Mouse (Mus musculus): ENCODE data around the gene Azin2.

Azin2 gene

DNA sequence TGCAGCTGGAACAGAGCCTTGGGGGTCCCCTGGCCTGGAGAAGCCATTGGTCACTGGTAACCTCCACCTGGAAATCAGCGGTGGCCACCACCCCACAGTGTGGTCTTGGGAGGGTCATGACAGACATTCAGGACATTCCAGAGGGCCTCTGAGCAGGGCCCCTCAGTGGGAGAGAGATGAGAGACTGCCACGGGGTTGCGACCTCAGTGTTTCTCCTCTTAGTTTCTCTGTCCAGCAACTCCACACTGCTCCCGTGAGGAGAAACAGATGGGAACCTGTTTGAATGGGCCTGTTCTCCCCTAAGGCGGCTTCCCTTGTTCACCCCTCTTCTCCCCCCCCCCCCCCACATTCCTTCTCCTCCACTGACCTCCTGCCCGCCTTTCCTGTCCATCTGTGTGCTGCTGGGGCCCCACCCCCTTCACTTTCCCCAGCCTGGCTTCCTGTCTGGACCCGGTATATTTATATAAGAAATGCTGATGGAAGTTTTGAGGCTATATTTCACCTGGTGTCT is 64.3 kb downstream of the Azin2 start:
- 70% methylated on average over 6 of the region's 7 CpGs for WGBS

GRCm38 (mm10) chr4:128896667-128897066 is 65.6 kb downstream of the Azin2 start:
- 95% methylated on average over 10 of the region's 10 CpGs for WGBS

GRCm38 (mm10) chr4:128895841-128896240 is 66.4 kb downstream of the Azin2 start:
- WGBS, result 95% methylated on average over 4 of the region's 4 CpGs

GRCm38 (mm10) chr4:128894112-128894511 is 68.1 kb downstream of the Azin2 start:
- WGBS, result 84% methylated on average over 12 of the region's 12 CpGs

- WGBS, result 78% methylated on average over 6 of the region's 6 CpGs
Observed at GRCm38 (mm10) chr4:128892188-128892587, 70.1 kb downstream of the Azin2 start.

GRCm38 (mm10) chr4:128891746-128892145 is 70.5 kb downstream of the Azin2 start:
- 72% methylated on average over 6 of the region's 6 CpGs for WGBS

GRCm38 (mm10) chr4:128891157-128891556 is 71.1 kb downstream of the Azin2 start:
- 3% methylated on average over 1 of the region's 1 CpGs for WGBS

- 93% methylated on average over 12 of the region's 12 CpGs for WGBS
Observed at GRCm38 (mm10) chr4:128889752-128890630, 72.3 kb downstream of the Azin2 start.

DNA sequence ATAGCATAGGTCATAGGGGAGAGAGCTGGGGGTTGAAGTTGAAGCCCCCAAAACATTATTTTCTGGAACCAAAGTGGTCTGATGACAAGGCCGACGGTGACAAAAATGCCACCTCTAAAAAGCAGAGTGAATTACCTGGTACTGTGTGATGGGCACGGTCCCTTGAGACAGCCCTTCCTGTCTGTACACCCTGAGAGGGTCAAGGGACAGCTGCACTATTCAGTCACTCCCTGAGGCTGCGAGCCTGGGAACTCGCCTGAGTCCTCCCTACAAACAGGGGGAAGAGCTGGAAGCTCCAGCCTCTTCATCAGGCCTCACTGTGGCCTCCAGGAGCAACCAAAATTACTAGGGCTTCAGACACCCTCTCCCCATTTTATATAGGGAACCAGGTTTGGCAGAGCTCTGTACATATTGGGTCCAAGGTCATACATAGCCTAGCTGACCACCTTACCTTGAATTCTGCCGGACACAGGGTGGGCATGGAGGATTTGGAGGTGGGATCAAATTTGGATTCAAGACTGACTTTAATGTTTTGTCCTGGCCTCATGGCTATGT is 73.7 kb downstream of the Azin2 start:
- WGBS, result 94% methylated on average over 6 of the region's 6 CpGs

GRCm38 (mm10) chr4:128887641-128888091 is 74.6 kb downstream of the Azin2 start:
- 63% methylated on average over 9 of the region's 9 CpGs for WGBS

DNA sequence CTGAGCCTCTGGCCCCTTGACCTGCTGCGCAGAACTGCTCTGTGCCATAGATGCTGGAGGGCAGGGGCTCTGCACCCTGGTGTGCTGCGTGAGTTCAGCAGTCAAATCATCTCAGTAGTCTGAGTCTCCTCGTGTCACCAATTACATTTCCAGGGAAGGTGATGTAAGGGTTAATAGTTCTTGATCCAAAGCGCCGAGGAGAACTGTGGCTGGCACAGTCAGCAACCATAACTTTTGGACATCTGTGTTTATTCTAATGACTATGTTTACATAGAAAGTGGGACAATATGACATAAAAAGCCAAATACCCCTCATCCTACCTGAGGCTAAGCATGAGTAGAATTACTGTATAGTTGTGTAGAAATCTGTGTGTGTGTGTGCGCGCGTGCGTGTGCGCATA is 75.2 kb downstream of the Azin2 start:
- 77% methylated on average over 10 of the region's 10 CpGs for WGBS

- WGBS, result 51% methylated on average over 5 of the region's 5 CpGs
Observed at GRCm38 (mm10) chr4:128886571-128886970, 75.7 kb downstream of the Azin2 start.

DNA sequence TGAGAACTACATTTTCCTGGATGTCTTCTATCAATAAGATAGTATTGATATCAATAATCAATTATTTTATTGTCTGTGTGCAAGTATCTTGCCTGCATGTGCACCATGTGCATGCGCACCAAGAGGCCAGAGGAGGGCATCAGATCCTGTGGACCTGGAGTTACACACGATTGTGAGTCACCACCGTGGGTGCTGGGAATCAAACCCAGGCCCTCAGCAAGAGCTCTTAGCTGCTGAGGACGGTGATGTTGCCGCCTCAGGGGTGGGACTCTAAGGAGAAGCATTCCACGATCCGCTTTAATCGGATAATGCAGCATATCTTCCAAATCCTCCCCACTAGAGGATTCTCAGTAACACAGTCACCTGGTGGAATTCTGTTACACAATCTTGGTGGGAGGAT is 76.7 kb downstream of the Azin2 start:
- WGBS, result 98% methylated on average over 8 of the region's 8 CpGs

GRCm38 (mm10) chr4:128884711-128885095 is 77.5 kb downstream of the Azin2 start:
- WGBS, result 46% methylated on average over 5 of the region's 5 CpGs

DNA sequence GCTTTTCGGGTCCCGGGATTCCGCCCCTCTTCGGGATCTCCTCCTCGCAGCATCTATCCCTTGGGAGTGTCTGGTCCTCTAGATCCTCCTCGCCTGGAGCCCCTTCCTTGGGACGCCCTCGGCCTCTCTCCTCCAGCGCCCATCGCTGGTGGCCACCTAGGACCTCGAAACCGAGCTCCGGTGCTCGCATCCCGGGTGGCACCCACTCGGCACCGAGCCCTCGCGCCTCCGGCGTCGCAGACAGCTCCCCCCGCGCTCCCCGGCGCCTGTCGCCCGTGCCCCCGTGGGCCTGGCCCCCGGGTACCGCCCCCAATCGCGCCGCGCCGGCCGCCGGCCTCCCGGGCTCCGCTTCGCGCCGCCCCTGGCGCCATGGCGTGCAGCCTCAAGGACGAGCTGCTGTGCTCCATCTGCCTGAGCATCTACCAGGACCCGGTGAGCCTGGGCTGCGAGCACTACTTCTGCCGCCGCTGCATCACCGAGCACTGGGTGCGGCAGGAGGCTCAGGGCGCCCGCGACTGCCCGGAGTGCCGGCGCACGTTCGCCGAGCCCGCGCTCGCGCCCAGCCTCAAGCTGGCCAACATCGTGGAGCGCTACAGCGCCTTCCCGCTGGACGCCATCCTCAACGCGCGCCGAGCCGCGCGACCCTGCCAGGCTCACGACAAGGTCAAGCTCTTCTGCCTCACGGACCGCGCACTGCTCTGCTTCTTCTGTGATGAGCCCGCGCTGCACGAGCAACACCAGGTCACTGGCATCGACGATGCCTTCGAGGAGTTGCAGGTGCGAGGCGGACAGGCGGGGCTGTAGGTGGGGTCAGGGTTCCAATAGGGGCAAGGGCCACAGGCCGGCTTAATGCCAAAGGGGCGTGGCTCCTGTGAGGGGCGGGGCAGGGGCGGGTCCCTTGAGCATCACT is 78.2 kb downstream of the Azin2 start:
- 1% methylated on average over 93 of the region's 94 CpGs for WGBS

DNA sequence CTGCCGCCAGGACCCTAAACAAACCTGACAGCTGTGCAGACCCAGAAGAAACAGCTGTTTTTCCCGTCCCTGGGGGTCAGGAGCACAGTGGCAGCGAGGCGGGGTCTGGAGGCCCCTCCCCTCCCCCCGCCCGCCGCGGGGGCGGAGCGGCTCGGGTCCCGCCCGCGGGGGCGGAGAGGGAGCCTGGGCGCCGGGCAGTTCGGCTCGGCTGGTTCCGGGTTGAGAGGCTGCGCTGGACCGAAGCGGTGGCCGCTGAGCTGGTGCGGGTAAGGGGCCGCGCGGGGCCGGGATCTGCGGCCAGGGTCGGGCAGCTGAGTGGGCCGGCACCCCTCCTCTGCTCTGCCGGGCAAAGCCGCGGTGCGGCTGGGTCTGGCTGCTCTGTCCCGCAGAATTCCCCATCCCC is 78.9 kb downstream of the Azin2 start, which contains the start of gene Trim62:
TSS of gene Trim62 (plus strand) at position 202 of the 403 bp plus-strand sequence.
- 1% methylated on average over 36 of the region's 37 CpGs for WGBS
